Mouse (Mus musculus) CD4-positive helper T cell, adult 2 months (primary cell): ENCODE measurements around the gene Metrnl.

Source experiments
- DNase-seq: peaks from one replicate; pipeline ENCODE4 v3.0.0-alpha.2; 2012; ENCODE audit warnings: low read depth, missing footprints, low spot score

Metrnl gene

DNA sequence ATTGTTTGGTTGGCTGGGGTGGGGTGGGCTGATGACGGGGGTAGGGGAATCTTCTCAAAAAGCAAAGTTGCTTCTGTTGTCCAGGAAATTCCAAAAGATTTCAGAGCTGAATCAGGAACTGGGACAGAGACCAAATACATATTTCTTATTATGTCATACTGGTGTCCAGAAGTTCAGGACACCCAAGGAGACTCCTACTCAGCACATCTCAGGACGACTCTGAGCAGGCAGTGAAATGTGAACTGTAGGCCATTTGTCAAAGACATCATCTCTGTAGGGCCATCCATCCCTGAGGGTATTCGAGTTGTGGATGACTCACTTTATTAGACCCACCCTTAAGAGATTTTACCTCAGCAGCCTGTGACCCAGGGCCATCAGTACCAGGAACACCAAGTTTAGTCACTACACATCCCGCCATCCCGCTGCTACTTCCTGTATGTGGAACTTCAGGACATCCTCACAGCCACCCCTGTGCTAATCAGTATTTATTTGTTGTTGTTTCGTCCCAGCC, 15.8 kb upstream of the Metrnl start:
- DNase-seq: no peak

DNA sequence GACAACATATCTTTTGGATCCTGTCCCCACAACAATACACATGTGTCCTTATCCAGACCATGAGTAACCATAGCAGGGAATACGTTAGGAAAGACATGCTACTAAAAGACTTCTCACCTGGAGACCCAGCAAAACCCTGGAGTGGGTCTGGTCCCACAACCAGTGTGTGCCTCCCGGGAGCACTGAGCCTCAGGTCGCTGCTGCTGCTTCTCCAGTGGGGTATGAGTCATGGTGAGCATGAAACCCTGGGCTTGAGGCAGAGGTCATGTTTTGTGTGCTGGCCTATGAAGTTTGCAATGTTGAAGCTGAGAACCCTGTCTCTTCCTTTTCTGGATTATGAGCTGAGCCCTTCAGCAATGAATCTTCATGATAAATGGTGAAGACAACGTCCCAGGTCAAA, 15.3 kb upstream of the Metrnl start:
- no peak for DNase-seq

DNA sequence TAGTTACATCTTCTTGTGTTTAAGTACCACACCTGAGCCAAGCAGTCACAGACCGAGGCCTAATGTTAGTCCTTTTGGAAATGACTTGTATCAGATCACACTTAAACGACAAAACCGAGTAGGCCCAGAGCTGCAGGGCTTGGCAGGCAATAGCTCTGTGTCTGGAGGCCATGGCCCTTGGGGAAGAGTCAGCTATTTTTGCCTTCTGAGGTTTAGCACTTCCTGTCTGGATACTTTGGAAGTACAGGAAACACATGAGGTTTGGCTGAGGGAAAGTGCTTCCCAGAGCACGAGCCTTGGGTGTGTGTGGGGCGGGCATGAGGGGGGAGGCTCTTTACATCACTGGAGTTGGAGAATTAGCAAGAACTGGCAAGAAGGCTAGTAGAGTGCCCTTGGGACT, 14.7 kb upstream of the Metrnl start:
- no peak for DNase-seq

DNA sequence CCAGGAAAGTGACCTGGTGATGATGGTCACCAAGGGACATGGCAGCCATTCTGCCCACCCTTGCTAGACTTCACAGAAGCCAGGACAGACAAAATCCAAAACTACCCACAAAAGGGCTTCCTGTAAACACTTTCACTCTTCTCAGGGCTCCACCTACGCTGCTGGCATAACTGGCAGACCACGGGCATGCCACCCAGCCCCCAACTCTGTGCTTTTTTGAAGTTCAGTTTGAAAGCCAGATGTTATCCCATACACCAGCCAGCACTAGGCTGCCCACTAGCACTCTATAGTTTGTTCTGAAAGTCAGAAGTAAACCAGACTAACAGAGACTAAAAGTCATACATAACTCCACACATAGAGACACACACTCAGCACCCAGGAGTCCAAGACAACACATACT, 13.3 kb upstream of the Metrnl start:
- DNase-seq: peak; percentile 41

DNA sequence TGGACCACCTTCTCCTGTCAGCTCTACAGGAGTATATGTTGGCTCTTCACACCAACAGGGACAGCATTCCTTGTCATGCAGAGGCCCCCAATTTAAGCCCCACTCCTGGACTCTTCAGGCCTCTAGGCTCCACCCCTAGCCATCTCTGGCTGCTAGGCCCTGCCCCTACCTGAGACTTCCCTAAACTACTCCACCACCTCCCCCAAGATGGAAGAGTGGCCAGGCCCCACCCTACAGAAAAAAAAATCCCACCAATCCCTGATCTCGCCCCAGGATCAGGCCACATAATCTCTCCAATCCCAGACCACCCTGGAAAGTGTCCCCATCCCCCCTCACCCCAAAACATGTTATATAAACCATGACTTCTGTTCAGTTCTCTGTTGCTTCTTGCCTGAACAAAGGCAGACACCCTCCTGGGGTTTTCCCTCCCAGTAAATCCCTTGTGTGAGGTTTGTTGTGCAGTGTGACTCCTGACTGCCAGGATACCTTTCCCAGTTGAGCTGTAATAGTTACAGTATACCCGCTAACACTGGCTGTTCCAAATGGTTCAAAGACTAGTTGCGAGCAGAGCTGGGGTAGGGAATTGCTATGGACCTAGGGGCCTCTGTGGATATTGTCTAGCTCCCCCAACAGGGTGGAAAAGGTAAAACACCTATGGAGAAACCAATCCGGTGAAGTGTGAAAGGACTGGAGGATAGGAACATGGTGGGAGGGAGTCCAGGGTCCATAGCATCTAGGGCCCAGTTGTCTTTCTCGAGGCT, 5.9 kb upstream of the Metrnl start:
- no peak for DNase-seq

DNA sequence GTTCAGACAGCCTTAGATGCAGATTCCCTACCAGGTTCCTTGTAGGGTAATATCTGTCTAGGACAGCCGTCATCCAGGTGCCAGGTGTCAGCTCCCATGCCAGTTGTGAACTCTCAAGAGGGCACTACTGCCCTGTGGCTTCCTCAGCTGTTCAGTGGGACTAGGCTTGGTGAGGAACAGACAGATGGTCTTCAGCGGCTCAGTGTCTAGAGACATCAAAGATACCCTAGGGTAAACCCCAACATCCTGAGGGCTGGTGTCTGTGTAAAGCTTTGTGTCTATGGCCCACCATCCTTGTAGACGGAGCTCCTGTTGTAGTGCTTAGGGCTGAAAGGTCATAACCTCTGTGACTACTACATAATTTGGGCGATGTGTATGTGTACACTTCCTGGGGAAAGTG, 4.1 kb upstream of the Metrnl start:
- DNase-seq: no peak

DNA sequence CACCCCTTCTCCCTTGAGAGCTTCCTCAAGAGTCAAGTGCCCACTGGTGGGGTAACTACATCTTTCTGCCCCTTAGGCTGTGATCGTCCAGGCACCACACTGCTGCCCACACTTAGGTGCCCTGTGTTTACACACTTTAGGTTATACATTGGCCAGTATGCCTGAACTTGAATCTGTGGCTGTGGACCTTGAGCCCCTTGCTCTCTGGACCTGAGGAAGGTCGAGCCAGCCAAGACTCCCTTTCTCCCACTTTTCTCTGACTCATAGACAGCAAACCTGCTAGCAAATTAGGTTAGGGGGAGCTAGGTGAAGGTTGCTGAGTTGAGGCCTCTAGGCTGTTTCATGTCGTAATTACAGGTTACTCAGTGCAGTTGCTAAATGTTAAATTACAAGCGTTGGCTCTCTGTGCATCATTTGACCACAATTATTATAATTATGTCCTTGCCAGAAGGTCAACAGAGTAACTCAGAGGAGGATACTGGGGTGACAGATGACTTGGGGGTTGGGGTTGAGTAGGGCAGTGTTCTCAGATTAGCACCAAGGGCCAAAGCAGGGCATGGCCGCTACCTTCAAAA, 2.9 kb upstream of the Metrnl start:
- DNase-seq: no peak

DNA sequence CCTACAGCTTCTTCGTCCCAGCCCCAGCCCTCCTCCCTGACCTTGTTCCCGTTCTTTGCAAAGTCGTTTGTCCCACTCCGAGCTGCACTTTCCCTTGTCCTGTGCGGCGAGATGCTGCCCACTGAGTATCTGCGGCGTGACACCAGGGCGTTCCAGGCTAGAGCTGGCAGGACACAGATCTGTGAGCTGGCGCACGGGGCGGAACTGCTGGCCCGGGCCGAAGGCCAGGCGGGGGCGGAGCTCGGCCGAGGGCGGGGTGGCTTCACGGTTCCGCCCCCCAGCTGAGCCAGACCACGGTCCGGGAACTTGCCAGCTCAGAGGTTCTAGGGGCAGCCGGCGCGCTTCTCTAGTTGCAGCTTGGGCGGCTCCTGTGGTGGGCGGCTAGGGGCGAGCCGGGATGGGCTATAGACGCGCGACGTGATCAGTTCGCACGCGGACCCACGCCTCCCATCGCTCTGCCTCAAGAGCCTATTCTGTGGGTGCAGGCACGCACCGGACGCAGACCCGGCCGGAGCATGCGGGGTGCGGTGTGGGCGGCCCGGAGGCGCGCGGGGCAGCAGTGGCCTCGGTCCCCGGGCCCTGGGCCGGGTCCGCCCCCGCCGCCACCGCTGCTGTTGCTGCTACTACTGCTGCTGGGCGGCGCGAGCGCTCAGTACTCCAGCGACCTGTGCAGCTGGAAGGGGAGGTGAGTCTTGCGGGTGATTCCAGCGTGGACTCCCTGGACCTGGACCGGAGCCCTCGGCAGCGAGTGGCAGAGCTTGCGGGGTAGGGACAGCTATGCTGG, 959 bp downstream of the Metrnl start:
- peak; percentile 57 for DNase-seq

DNA sequence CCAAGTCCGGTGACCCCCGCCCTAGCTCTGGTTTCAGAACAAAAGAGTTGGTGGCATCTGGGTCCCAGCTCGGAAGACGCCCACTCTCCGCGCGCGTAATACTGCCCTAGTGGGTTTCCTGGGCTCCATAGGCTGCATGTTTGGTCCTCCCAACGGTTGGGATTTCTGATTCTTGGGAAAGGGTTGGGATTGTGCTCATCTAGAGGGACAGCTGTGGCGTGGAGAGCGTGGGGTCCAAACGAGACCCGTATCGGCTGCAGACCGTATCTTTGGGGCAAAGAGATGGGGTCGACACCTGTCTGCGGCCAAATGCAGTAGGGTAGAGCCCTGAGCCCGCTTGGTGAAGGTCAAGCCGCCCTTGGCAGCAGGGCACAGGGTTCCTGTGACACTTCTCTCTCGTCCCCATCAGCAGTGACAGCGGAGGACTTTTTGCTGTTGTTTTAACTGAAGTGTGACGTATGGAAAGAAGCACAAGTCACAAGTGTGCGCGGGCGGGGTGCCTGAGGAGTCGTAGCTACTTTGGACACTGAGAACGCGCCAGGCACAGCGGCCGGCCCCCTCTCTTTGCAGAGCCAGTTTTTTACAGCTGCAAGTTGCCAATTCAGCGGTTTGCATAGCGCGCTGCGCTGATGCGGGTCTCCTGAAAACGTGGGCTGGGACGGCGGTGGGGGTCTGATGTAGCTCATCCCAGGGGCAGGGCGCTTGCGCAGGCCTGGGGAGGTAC, 1.7 kb downstream of the Metrnl start:
- DNase-seq: peak; percentile 80

DNA sequence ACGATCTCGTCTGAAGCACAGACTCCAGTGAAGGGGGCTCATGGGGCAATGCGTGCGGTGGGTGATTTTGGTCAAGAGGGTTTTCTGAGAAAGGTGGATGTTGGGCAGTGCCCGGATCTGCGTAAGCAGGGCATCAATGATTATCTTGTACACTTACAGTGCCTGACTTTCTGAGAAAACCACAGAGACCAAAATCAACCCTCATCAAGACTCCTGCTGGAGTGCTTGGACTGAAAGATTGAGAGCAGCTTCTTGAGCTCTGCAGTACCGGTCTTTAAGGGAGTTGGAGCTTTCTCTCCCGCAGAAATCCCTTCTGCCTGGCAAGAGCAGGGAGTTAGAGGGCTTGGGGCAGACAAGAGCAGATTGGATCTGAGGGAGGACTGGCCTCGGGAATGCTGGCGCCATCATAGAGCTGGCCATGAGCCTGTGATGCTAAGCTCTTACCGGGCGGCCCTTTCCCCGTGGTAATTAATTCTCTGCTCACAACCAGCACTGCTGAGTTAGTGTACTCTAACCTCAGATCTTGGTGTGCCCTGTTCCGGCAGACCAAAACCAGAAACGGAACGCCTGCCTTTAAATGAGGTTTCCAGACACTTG, 2.4 kb downstream of the Metrnl start:
- no peak for DNase-seq

DNA sequence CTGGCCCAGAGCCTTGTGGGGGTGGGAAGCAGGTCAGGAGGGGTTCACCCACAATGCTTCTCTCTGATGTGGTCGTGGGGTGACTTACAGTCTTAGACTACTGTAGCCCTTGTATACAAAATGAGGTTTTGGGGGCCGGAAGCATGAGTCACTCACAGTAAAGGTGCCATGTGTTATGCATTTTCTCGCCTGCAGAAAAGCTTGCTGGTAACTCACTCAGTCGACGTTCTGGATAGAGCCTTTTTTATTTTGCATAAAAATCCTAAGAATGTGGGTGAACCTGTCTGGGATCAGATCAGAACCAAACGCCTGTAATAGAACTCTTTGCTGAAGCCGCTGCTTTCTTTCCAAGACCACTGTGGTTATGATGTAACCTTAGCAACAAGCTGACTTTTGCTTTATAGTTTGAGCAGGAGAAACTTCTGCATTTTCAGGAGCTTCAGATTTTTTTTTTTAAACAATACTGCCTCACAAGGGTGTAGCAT, 5.2 kb downstream of the Metrnl start:
- DNase-seq: peak; percentile 90

DNA sequence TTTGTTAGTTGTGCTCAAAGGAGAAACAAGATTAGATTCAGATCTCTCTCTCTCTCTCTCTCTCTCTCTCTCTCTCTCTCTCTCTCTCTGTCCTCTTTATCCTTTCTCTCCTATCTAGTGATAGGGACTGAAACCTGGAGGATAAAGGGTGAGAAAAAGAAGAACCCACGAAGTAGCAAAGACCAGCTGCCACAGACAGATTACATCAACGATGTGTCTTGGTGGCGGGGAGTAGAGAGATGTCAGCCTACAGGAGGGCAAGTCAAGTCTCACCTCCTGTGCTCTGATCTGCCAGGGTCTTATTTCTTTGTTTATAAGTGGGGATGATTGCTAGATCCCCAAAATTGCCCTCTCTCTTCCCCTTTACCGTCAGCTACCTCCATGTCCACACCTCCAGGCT, 7.9 kb downstream of the Metrnl start:
- no peak for DNase-seq

DNA sequence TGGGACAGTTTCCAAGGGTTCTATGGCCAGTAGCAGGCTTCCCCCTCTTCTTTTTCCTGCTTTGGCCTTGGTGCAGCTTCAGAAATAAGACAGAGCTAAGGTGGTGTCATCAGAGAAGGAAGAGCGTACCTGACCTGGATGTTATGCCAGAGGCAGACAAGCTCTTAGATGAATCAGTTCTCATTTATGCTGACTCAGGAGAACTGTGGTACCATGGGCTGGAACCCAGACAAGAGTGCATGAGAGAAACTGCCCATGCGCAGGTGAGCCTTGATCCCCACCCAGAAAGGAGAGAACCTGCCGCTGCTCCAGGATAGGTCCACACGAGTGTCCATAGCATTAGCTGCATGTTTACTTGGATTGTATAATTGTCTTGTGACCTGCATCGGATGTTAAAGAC, 8.9 kb downstream of the Metrnl start:
- DNase-seq: no peak

DNA sequence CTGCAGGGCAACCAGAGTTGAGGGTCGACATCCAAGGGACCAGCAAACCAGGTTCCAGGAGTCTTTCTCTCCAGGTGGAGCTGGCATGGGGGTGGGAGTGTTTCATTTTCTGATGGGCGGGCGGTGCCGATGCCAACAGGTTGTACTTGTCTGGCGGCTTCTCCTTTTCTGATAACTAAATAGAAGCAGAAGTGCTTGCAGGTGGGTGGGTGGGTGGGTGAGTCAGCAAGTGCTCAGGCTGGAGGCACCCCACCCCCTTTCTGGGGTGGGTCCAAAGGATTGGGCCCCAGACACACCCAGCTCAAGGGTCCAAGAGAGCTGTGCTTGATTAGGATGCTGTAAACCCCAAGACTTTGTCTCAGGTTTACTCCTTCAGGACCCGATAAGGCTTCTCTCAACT, 11.6 kb downstream of the Metrnl start:
- DNase-seq: no peak

DNA sequence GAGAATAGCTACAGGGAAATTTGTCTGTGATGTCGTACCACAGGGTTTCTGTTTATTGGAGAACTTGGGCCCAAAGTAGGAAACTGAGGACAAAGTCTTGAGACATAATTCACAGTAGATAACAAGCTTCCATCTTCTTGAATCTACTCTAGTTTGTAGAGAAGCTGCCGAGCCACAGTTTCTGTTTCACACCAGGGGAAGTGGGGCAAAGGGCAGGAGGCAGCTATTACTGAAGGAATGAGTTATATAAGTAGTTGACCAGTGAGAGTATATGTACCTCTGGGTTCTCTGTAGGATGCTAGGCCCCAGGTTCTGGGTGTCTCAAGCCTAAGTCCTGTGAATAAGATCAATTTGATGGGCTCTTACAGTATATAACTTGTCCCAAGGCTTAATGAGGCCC, 12.2 kb downstream of the Metrnl start:
- no peak for DNase-seq

DNA sequence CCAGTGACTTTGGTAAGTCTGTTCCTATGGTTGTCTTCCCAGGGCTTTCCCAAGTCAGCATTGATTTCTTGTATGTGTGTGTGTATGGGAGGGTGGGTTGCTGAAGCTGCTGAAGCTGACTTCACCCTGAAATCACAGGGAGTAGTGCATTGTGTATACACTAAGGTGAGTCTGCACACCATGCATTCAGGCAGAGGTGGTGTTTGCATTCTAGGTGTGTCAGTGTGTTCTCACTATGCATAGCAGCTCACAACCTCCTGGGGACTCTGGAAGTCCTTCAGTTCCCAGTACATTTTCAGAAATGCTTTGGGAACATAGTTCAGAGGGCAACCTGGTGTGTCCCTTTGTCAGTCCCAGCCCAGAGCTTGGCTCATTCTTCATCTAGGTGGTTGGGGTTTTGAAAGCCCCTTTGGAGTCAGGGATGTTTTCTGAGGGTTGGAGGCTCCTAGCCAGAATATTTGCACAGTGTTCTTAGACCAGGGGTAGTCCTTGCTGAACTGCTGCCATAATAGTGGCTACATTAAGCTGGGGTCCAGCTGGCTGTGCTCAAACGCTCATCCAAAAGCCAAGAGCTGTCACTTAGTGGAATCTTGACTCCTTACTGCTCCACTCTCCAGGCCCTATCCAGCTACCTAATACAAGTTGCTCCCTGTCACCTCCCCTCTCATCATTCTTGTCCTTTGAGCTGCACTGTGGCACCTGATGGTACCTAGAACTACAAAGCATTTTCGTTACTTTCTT, 13.6 kb downstream of the Metrnl start:
- no peak for DNase-seq

DNA sequence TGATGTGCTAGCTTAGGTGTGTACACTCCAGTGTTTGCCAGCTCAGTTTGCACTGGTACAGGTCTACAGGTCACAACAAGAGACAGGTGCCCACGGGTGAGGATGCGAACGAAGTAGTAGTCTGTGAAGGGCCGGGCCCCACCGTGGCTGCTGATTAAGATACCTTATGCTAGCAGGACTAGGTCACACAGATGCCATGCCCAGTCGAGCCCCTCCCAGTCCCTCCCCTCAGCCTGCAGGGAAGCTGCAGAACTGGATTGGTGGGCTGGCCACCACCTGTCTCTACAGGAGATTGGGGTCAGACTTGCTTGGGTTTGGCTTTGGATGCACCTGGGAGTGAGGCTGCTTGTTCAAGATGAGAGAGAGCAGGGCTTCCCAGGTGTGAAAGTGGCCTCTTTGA, 16.4 kb downstream of the Metrnl start:
- DNase-seq: no peak

DNA sequence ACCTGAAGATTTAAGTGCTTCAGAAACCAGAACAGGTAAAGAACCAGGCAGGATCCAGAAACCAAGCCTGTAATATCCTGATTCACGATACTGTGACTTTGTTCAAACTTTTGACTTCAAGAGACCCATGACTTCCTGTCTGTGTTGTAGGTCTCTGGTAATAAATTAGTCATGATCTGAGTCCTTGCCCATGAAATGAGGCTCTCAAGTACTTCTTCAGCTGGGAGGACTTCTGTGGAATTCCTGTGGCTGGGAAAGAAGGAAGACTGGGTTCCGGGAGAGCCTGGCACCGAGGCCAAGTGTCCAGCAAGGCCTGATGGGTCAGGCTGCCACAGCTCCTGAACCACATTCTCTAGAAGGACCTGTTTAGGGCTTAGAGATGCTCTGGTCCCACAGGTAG, 19.4 kb downstream of the Metrnl start:
- DNase-seq: no peak

DNA sequence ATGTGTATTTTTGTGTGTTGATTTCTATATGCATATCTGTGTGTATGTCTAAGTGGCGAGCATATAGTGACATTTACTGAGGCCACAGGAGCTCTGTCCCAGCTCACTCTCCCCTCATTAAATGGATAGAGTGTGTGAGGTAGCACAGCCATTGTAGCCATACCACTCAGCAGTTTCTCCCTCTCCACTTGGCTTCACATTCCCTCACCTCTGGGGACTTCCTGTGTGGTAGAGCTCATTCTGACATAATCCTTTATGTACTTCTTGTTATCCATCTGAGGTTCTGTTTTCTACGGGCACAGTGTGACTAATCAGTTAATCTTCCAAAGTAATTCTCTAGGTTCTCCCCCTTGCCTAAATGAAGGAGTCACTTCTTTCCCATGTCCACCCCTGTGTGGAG, 21.1 kb downstream of the Metrnl start:
- DNase-seq: no peak

DNA sequence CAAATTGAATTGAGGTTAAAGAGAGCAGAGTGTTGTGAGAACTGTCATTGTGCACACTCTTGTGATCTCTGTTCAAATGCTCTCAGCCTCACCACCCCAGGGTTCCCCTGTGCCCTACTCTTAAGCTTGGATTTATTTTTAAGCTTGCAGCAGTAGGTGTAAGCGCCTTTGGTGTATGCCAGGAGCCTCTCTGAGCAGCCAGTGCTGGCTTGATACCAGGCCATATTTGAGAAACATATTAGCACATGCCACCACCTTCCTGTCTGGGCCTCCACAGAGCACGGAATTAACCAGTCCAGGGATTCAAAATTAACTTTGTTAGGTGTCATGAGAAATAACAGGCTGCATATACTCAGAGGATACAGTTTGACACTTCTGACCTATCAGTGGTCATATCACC, 25.3 kb downstream of the Metrnl start:
- no peak for DNase-seq

DNA sequence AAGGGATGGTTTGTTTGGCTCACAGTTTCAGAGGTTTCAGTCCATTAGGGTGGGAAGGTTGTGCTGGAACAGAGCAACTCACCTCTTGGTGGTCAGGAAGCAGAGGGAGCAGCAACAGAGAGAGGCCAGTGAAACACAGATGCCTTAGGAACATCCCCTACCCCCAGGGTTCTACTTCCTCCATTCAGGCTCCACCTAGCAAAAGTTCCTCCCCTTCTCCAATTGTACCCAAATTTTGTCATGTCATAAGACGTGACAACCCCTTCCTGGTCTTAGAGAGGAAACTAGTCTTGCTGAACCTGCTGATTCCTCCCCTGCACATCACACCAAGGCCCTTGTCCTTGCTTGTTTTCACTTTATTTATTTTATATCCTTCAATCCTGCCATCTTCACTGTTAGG, 32.8 kb downstream of the Metrnl start:
- no peak for DNase-seq
